Mouse (Mus musculus): ENCODE measurements at regions not wholly inside any gene's neighbourhood (a gene's known extent, or its start where the extent isn't known, plus 50 kb on each side); places are given as distances from the start of the nearest gene placed in this dataset.

GRCm38 (mm10) chr13:29079841-29080240 lies 126.3 kb upstream of the Sox4 start:
- Histone ChIP-seq H3K27me3 (no peaks in the 10 kb centered on the region), H3K4me3 (no peak overlapping the region), H3K4me2 (no peak overlapping the region), H3K9ac (no peak overlapping the region), H3K4me1 (peaks cover 4% of the 10 kb centered on the region), H3K27ac (no peak overlapping the region), H3K36me3 (ENCODE audit: poor library complexity, severe bottlenecking) (no peaks in the 10 kb centered on the region), H3K9me3 (replicated peaks) (no peaks in the 10 kb centered on the region)
- 97% methylated on average over 10 of the region's 10 CpGs for WGBS
- ATAC-seq = no peak

- Histone ChIP-seq H3K27ac (no peak overlapping the region), H3K9me3 (replicated peaks) (no peaks in the 10 kb centered on the region), H3K4me2 (no peak overlapping the region), H3K4me3 (no peak overlapping the region), H3K36me3 (ENCODE audit: poor library complexity, severe bottlenecking) (no peaks in the 10 kb centered on the region), H3K9ac (no peak overlapping the region), H3K27me3 (no peaks in the 10 kb centered on the region), H3K4me1 (no peaks in the 10 kb centered on the region)
- 95% methylated on average over 2 of the region's 2 CpGs for WGBS
- no peak for ATAC-seq
Observed at GRCm38 (mm10) chr13:29073630-29074029, 120.1 kb upstream of the Sox4 start.

GRCm38 (mm10) chr13:29063924-29064323 lies 110.4 kb upstream of the Sox4 start:
- no peak overlapping the region for H3K27ac ChIP-seq
- H3K4me3 ChIP-seq = no peak overlapping the region
- H3K36me3 ChIP-seq (ENCODE audit: poor library complexity, severe bottlenecking) = no peaks in the 10 kb centered on the region
- H3K4me1 ChIP-seq = peaks cover 3% of the 10 kb centered on the region; the same call in 1 of the 2 replicates
- no peak for ATAC-seq
- WGBS = 86% methylated on average over 5 of the region's 5 CpGs
- H3K9ac ChIP-seq = no peak overlapping the region
- H3K4me2 ChIP-seq = no peak overlapping the region
- H3K9me3 ChIP-seq (replicated peaks) = 0 out of 2 replicates have a peak, but pooled peaks cover 2% of the 10 kb centered on the region
- no peaks in the 10 kb centered on the region for H3K27me3 ChIP-seq

- Histone ChIP-seq H3K4me3 (no peak overlapping the region), H3K4me2 (no peak overlapping the region), H3K9me3 (replicated peaks) (0 out of 2 replicates have a peak, but pooled peaks cover 2% of the 10 kb centered on the region), H3K36me3 (ENCODE audit: poor library complexity, severe bottlenecking) (no peaks in the 10 kb centered on the region), H3K9ac (no peak overlapping the region), H3K27me3 (no peaks in the 10 kb centered on the region), H3K27ac (no peak overlapping the region; the same call in 1 of the 2 replicates), H3K4me1 (peaks cover 4% of the 10 kb centered on the region; the same call in 1 of the 2 replicates)
- WGBS = 76% methylated on average over 5 of the region's 5 CpGs
- ATAC-seq = no peak
Observed at GRCm38 (mm10) chr13:29058685-29059084, 105.2 kb upstream of the Sox4 start.

GRCm38 (mm10) chr13:29049730-29050129 lies 96.2 kb upstream of the Sox4 start:
- H3K27me3 ChIP-seq = no peaks in the 10 kb centered on the region
- H3K4me1 ChIP-seq = no peaks in the 10 kb centered on the region; the same call in 1 of the 2 replicates
- no peak overlapping the region for H3K27ac ChIP-seq
- no peaks in the 10 kb centered on the region for H3K9me3 ChIP-seq (replicated peaks)
- no peak overlapping the region for H3K4me3 ChIP-seq
- no peaks in the 10 kb centered on the region for H3K36me3 ChIP-seq (ENCODE audit: poor library complexity, severe bottlenecking)
- no peak overlapping the region for H3K9ac ChIP-seq
- no peak for ATAC-seq
- 49% methylated on average over 4 of the region's 4 CpGs for WGBS
- H3K4me2 ChIP-seq = no peak overlapping the region

- Histone ChIP-seq H3K27me3 (no peaks in the 10 kb centered on the region), H3K4me1 (no peaks in the 10 kb centered on the region; the same call in 1 of the 2 replicates), H3K4me2 (no peak overlapping the region), H3K36me3 (ENCODE audit: poor library complexity, severe bottlenecking) (no peaks in the 10 kb centered on the region), H3K9ac (no peak overlapping the region), H3K4me3 (no peak overlapping the region), H3K9me3 (replicated peaks) (no peaks in the 10 kb centered on the region), H3K27ac (no peak overlapping the region)
- 48% methylated on average over 7 of the region's 7 CpGs for WGBS
- no peak for ATAC-seq
Observed at GRCm38 (mm10) chr13:29048990-29049576, 95.6 kb upstream of the Sox4 start.

- Histone ChIP-seq H3K4me3 (no peak overlapping the region), H3K4me1 (no peaks in the 10 kb centered on the region; the same call in 1 of the 2 replicates), H3K27ac (no peak overlapping the region), H3K4me2 (no peak overlapping the region), H3K27me3 (no peaks in the 10 kb centered on the region), H3K9me3 (replicated peaks) (no peaks in the 10 kb centered on the region), H3K36me3 (ENCODE audit: poor library complexity, severe bottlenecking) (no peaks in the 10 kb centered on the region), H3K9ac (no peak overlapping the region)
- 68% methylated on average over 4 of the region's 4 CpGs for WGBS
- ATAC-seq = no peak
Observed at GRCm38 (mm10) chr13:29044655-29045054, 91.1 kb upstream of the Sox4 start.

GRCm38 (mm10) chr13:29040331-29040730 lies 86.8 kb upstream of the Sox4 start:
- no peaks in the 10 kb centered on the region for H3K9me3 ChIP-seq (replicated peaks)
- ATAC-seq = no peak
- H3K4me2 ChIP-seq = no peak overlapping the region
- no peaks in the 10 kb centered on the region for H3K36me3 ChIP-seq (ENCODE audit: poor library complexity, severe bottlenecking)
- H3K9ac ChIP-seq = no peak overlapping the region
- H3K27ac ChIP-seq = no peak overlapping the region
- no peak overlapping the region for H3K4me3 ChIP-seq
- no peaks in the 10 kb centered on the region for H3K4me1 ChIP-seq
- 90% methylated on average over 5 of the region's 5 CpGs for WGBS
- H3K27me3 ChIP-seq = no peaks in the 10 kb centered on the region

GRCm38 (mm10) chr13:29034904-29035303 lies 81.4 kb upstream of the Sox4 start:
- no peak overlapping the region for H3K9ac ChIP-seq
- ATAC-seq = no peak; the same call in 1 of the 2 replicates
- H3K27me3 ChIP-seq = no peaks in the 10 kb centered on the region
- WGBS = 8% methylated on average over 4 of the region's 4 CpGs
- H3K4me2 ChIP-seq = no peak overlapping the region
- H3K4me1 ChIP-seq = peaks cover 7% of the 10 kb centered on the region
- H3K36me3 ChIP-seq (ENCODE audit: poor library complexity, severe bottlenecking) = no peaks in the 10 kb centered on the region
- no peaks in the 10 kb centered on the region for H3K9me3 ChIP-seq (replicated peaks)
- H3K4me3 ChIP-seq = no peak overlapping the region
- H3K27ac ChIP-seq = no peak overlapping the region

GRCm38 (mm10) chr13:29034444-29034843 lies 80.9 kb upstream of the Sox4 start:
- H3K9me3 ChIP-seq (replicated peaks) = no peaks in the 10 kb centered on the region
- no peaks in the 10 kb centered on the region for H3K36me3 ChIP-seq (ENCODE audit: poor library complexity, severe bottlenecking)
- no peak overlapping the region for H3K27ac ChIP-seq
- H3K27me3 ChIP-seq = no peaks in the 10 kb centered on the region
- H3K4me2 ChIP-seq = no peak overlapping the region
- H3K4me1 ChIP-seq = peaks cover 7% of the 10 kb centered on the region
- no peak overlapping the region for H3K4me3 ChIP-seq
- peak; percentile 36; the same call in 1 of the 2 replicates for ATAC-seq
- H3K9ac ChIP-seq = no peak overlapping the region
- 47% methylated on average over 8 of the region's 8 CpGs for WGBS

- no peaks in the 10 kb centered on the region for H3K36me3 ChIP-seq (ENCODE audit: poor library complexity, severe bottlenecking)
- no peaks in the 10 kb centered on the region for H3K27me3 ChIP-seq
- H3K4me2 ChIP-seq = no peak overlapping the region
- H3K9me3 ChIP-seq (replicated peaks) = no peaks in the 10 kb centered on the region
- WGBS = 92% methylated on average over 10 of the region's 10 CpGs
- no peaks in the 10 kb centered on the region for H3K4me1 ChIP-seq
- H3K9ac ChIP-seq = no peak overlapping the region
- no peak for ATAC-seq
- H3K4me3 ChIP-seq = no peak overlapping the region
- no peak overlapping the region for H3K27ac ChIP-seq
Observed at GRCm38 (mm10) chr13:29027146-29027545, 73.6 kb upstream of the Sox4 start.

- no peaks in the 10 kb centered on the region for H3K36me3 ChIP-seq (ENCODE audit: poor library complexity, severe bottlenecking)
- 93% methylated on average over 1 of the region's 1 CpGs for WGBS
Observed at GRCm38 (mm10) chr13:29023486-29023885, 70.0 kb upstream of the Sox4 start.

GRCm38 (mm10) chr13:29019839-29020238 lies 66.3 kb upstream of the Sox4 start:
- 95% methylated on average over 3 of the region's 3 CpGs for WGBS
- H3K4me3 ChIP-seq = no peak overlapping the region
- H3K9ac ChIP-seq = no peak overlapping the region
- no peak overlapping the region for H3K27ac ChIP-seq
- no peaks in the 10 kb centered on the region for H3K9me3 ChIP-seq (replicated peaks)
- no peaks in the 10 kb centered on the region for H3K36me3 ChIP-seq (ENCODE audit: poor library complexity, severe bottlenecking)
- ATAC-seq = no peak
- H3K27me3 ChIP-seq = no peaks in the 10 kb centered on the region
- H3K4me1 ChIP-seq = peaks cover 25% of the 10 kb centered on the region
- H3K4me2 ChIP-seq = no peak overlapping the region

More at GRCm38 (mm10) chr13:29023486-29023885, 70.0 kb upstream of the Sox4 start:
- Histone ChIP-seq H3K4me1 (no peaks in the 10 kb centered on the region), H3K9ac (no peak overlapping the region), H3K27ac (no peak overlapping the region), H3K9me3 (replicated peaks) (no peaks in the 10 kb centered on the region), H3K27me3 (no peaks in the 10 kb centered on the region), H3K4me2 (no peak overlapping the region), H3K4me3 (no peak overlapping the region)
- no peak for ATAC-seq

All from forebrain, embryonic 13.5 days (tissue).